Mouse (Mus musculus): ENCODE data around the gene Bpifa6.

Gene Bpifa6

DNA sequence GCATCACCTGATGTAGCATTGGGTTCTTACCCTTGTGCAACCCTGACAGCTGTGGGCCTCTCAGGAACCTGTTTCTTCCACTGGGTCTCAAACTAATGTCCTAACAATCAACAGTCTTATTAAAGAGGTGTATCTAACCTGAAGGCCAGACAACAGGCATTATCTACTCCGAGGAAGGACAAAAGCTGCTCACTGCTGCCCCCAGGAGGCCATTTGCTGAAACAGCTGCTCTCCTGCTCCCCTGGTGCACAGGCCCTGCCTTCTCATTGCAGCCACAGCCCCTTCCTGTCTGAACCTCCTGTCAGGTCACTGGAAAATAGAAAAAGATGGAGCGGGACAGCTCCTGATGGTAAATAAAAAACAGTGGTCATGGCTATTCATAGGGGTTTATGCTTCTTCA, 64.2 kb downstream of the Bpifa6 start:
- DNase-seq (ENCODE audit: low spot score in 2 of 2): no peak

DNA sequence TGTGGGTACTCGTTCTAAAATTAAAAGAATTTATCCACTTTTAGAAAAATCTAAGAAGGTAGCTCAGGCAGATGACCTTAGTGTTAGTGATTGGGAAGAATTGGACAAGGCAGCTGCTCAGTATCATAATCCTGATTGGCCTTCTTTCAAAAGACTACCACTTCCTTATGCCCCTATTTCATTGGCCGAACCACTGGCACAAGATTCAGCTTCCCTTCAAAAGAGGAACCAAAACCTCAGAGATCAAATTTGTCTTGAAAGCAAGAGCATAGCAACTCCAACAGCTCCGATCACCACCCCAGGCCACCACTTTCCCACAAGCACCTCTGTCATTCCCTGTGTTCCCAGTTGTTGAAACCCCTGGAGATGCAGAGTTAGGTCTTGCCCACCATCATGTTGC, 70.0 kb downstream of the Bpifa6 start:
- no peak for DNase-seq (ENCODE audit: low spot score in 2 of 2)

Data from urinary bladder, postnatal 36 days (tissue).